Mouse (Mus musculus) intestine, embryonic 15.5 days (tissue): ENCODE measurements at regions not wholly inside any gene's neighbourhood (a gene's known extent, or its start where the extent isn't known, plus 50 kb on each side); places are given as distances from the start of the nearest gene placed in this dataset.

ENCODE experiments used
- ATAC-seq: fragments of 200-750 bp; cut with Nextera tagmentation; 2 replicates; pipeline ENCODE4 v1.8.0; 2017; ENCODE audit warnings: moderate TSS enrichment, moderate library complexity
- H3K27ac ChIP-seq: fragments of 300-500 bp; sonication (generic); 2 replicates; pipeline ENCODE4 v1.5.1; 2015; ENCODE audit warnings: mild to moderate bottlenecking, inconsistent platforms
- H3K27me3 ChIP-seq: fragments of 300-500 bp; sonication (generic); replicated peaks from 2 replicates; pipeline ENCODE4 v1.6.1; 2015; ENCODE audit warnings: inconsistent platforms
- H3K36me3 ChIP-seq: fragments of 300-500 bp; sonication (generic); 2 replicates; pipeline ENCODE4 v1.6.1; 2015; ENCODE audit warnings: inconsistent platforms
- H3K4me1 ChIP-seq: fragments of 300-500 bp; sonication (generic); replicated peaks from 2 replicates; pipeline ENCODE4 v1.6.1; 2015; ENCODE audit warnings: inconsistent platforms
- H3K4me2 ChIP-seq: fragments of 300-500 bp; sonication (generic); replicated peaks from 2 replicates; pipeline ENCODE4 v1.6.1; 2015; ENCODE audit warnings: mild to moderate bottlenecking, inconsistent platforms
- H3K4me3 ChIP-seq: fragments of 300-500 bp; sonication (generic); replicated peaks from 2 replicates; pipeline ENCODE4 v1.5.1; 2015; ENCODE audit warnings: inconsistent platforms
- H3K9ac ChIP-seq: fragments of 300-500 bp; sonication (generic); 2 replicates; pipeline ENCODE4 v1.6.1; 2015; ENCODE audit warnings: inconsistent platforms
- H3K9me3 ChIP-seq: fragments of 300-500 bp; sonication (generic); 2 replicates; pipeline ENCODE4 v1.6.1; 2016; ENCODE audit warnings: inconsistent platforms
- WGBS: fragments of 180-500 bp; shearing (Covaris S2); methylation state at CpG from one replicate; pipeline ENCODE4 v1.1.7; 2015; 5-methylcytosine and 5-hydroxymethylcytosine counted together

- Histone ChIP-seq H3K4me2 (no peak overlapping the region), H3K27me3 (no peaks in the 10 kb centered on the region), H3K4me1 (no peaks in the 10 kb centered on the region), H3K9ac (no peak overlapping the region), H3K4me3 (no peak overlapping the region), H3K27ac (no peak overlapping the region), H3K36me3 (no peaks in the 10 kb centered on the region), H3K9me3 (no peaks in the 10 kb centered on the region)
- ATAC-seq, result no peak
Observed at GRCm38 (mm10) chrX:121893720-121894119, 503.5 kb downstream of the Nap1l3 start.

- peak; percentile 73 for ATAC-seq
- Histone ChIP-seq H3K4me2 (no peak overlapping the region), H3K36me3 (no peaks in the 10 kb centered on the region), H3K4me3 (no peak overlapping the region), H3K27me3 (no peaks in the 10 kb centered on the region), H3K27ac (no peak overlapping the region), H3K9me3 (no peaks in the 10 kb centered on the region), H3K9ac (no peak overlapping the region), H3K4me1 (no peaks in the 10 kb centered on the region)
- WGBS, result 69% methylated on average over 1 of the region's 1 CpGs
Observed at GRCm38 (mm10) chrX:121893206-121893605, 504.0 kb downstream of the Nap1l3 start.
